Mouse (Mus musculus): ENCODE measurements around the gene Hist1h2ad.

DNA sequence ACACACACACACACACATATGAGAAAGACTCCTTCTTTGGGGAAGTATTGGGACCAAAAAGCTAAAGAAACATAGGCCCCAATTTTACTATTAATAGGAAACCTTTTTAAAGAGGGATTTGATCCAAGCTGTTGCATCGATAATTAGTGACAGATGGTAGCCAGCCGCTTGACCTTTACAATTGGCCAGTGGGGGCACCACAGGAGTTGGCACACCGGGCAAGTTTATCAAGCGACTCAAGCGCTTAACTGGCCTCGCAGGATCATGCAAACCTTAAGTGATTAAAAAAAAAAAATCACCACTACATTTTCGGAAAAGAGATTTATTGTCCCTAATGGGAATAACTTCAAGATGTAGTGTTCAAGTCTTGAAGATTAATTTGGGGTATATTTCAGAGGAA is 18.4 kb downstream of the Hist1h2ad start:
- no peak for TF ChIP-seq CTCF (IDR thresholded peaks at IDR 0.05; ENCODE audit: low read depth)
- no peak for TF ChIP-seq EP300 (IDR thresholded peaks at IDR 0.05; ENCODE audit: low read depth)
